Mouse (Mus musculus): ENCODE results near the gene Psmd4.
"Not testable (repeated sequence)": the region's sequence is repeated elsewhere in the genome, so short reads cannot be mapped to it uniquely, and the experiment has no call there.

The Psmd4 gene

GRCm38 (mm10) chr3:95025202-95025601 lies 17.2 kb downstream of the Psmd4 start:
- DNase-seq (ENCODE audit: low spot score in 2 of 2) = no peak

DNA sequence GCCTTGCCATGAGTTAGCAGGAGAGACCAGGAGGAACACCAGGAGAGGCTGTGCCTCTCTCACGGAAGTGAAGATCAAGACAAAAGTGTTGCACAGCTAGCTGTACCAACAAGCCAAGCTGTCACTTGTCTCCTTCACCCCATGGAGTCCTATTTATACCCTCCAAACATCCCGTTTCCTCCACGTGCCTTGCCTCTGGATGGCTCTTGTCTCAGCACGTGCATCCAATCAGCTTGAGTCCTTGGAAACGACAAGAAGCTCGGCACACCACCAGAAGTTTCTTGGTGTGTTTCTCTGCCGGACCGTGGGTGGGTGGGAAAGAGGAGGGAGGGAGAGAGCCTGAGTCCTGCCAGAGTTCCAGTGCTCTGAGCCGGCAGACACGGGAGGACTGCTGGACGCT lies 17.9 kb downstream of the Psmd4 start:
- peak in 1 of 2 experiments; percentile 46 for DNase-seq (ENCODE audit: low spot score in 2 of 2)

DNA sequence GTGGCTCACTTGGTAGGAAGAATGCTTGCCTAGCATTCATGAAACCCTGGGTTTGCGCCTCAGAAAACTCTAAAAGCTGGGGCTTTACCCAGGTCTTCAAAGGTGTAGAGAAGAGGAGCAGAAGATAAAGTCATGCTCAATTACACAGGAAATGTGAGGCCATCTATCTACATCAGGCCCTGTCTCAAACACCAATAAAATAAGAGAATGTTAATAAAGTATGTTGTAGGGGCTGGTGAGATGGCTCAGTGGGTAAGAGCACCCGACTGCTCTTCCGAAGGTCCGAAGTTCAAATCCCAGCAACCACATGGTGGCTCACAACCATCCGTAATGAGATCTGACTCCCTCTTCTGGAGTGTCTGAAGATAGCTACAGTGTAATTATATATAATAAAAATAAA lies 21.5 kb downstream of the Psmd4 start:
- not testable (repeated sequence) for DNase-seq (ENCODE audit: low spot score in 2 of 2)

GRCm38 (mm10) chr3:95018741-95019140 lies 23.7 kb downstream of the Psmd4 start:
- DNase-seq (ENCODE audit: low spot score in 2 of 2) = no peak

DNA sequence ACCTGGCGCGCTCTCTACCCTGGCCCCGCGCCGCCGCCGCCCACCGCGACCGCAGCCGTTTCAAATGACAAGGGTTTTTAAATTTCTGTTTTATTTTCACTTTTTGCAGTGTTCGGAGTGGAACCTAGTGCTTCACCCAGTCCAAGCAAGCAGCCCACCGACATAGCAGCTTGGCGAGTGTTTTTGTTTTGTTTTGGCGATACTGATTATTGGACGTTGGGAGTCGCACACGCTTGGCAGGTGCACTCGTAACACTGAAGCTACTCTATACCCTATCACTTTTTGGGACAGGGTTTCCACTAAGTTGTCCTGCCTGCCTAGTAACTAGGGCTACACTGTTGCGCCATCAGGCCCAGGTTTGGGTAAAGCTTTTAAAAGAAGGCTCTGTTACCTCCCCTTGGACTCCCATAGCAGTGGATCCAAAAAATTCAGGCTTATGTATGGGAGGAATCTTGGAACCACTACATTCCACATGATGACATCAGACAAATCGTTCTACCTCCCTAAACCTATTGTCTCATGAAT lies 25.8 kb downstream of the Psmd4 start:
- DNase-seq (ENCODE audit: low spot score in 2 of 2) = no peak

GRCm38 (mm10) chr3:95015891-95016531 lies 26.4 kb downstream of the Psmd4 start:
- DNase-seq (ENCODE audit: low spot score in 2 of 2) = peak; percentile 92 to 94

- DNase-seq (ENCODE audit: low spot score in 2 of 2) = peak; percentile 100
Observed at GRCm38 (mm10) chr3:95015337-95015872, 27.0 kb downstream of the Psmd4 start, which contains the start of gene Zfp687. Zfp687 (minus strand) TSS chr3:95015448.

- DNase-seq (ENCODE audit: low spot score in 2 of 2) = no peak
Observed at GRCm38 (mm10) chr3:95014428-95015151, 27.8 kb downstream of the Psmd4 start.

DNA sequence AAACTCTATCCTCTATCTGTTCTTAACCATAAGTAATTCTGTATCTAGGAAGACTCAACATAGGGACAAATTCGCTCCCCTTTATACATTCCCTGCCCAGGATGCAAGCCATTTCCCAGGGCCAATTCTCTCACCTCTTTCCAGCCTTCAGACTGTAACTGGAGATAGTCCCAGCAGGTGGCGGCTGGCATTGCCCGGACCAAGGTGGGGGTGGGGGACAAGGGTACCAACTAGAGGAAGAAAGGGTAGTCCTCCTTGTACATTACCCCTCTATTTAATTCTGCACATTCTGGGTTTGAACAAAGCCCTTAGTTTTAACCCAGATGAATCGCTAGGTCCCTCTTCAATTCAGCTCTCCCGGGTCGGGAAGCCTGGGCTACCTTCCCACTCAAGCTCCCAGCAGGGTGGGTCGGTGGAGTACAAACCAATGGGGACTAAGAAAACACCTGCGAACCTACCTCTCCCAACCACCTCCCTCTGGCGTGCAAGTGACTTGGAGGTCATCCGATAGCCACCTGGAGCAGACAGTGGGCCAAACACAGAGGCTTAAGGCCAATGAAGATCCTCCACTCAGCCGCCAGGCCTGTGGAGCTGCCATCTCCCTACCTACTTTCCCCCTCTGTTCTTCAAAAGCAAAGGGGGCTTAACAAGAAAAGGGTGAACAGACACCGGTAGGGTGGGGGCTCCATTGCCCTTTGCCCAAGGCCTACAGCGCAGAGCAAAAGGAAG lies 28.6 kb downstream of the Psmd4 start:
- no peak for DNase-seq (ENCODE audit: low spot score in 2 of 2)

DNA sequence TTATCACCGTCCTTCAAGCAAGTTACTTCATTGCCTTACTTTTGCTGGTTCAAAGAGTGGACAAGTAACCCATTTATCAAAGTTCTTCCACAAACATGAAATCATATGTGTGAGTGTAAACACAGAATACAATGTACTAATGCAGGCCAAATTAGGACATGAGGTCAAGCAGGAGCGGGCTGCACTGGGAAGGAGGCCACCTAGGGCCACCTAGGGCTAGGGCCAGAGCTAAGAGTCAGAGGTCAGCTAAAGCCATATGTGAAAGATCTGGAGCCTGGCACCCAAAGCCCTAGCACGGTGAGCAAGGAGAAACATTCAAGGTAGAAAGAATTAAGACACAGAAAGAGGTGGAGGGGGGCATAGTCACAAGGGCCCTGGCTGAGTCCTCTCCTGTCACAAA lies 29.4 kb downstream of the Psmd4 start:
- DNase-seq (ENCODE audit: low spot score in 2 of 2) = no peak

DNA sequence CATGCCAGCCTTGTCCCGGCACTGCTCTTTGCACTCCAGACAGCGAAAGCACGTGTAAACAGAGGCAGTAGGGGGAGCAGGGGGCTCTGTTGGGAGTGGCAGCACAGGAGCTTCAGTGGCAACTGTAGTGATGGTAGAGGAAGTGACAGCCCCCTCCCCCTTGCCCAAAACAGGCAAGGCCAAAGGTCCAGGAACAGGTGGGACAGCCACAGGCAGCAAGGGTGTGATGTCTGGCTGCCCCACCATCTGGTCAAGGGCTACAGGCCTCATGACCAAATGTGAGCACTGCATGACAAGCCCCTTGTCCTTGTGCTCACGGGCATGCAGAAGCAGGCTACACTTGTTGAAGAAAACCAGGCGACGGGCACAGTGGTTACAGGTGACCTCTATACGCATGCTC lies 32.0 kb downstream of the Psmd4 start:
- DNase-seq (ENCODE audit: low spot score in 2 of 2) = no peak

GRCm38 (mm10) chr3:95007706-95008105 lies 34.7 kb downstream of the Psmd4 start:
- no peak for DNase-seq (ENCODE audit: low spot score in 2 of 2)

- no peak for DNase-seq (ENCODE audit: low spot score in 2 of 2)
Observed at GRCm38 (mm10) chr3:95005651-95006050, 36.8 kb downstream of the Psmd4 start.

GRCm38 (mm10) chr3:95003273-95003672 lies 39.1 kb downstream of the Psmd4 start:
- DNase-seq (ENCODE audit: low spot score in 2 of 2) = no peak

GRCm38 (mm10) chr3:95002569-95002968 lies 39.8 kb downstream of the Psmd4 start:
- DNase-seq (ENCODE audit: low spot score in 2 of 2) = no peak

DNA sequence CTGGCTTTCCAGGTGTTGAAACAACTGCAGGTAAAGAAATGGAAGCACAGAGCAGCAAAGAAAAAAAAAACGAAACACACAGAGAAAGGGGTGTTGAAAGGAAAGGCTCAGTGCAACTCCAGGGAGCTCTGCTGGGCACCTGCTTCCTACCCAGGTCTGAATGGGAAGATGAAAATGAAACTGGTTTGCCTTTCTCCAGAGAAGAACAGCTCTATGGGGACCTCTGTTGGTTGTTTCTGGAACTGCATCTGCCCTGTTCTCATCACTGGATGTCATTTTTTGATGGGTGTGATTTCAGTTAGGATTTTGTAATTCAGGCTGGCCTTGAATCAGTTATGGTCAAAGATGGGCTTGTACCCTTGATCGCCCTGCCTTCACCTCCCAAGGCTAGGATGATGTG lies 45.5 kb downstream of the Psmd4 start:
- peak; percentile 89 to 91 for DNase-seq (ENCODE audit: low spot score in 2 of 2)

GRCm38 (mm10) chr3:94989159-94989761 lies 53.2 kb downstream of the Psmd4 start:
- DNase-seq (ENCODE audit: low spot score in 2 of 2) = no peak

GRCm38 (mm10) chr3:94987578-94987977 lies 54.8 kb downstream of the Psmd4 start:
- DNase-seq (ENCODE audit: low spot score in 2 of 2) = peak in 1 of 2 experiments; percentile 23

DNA sequence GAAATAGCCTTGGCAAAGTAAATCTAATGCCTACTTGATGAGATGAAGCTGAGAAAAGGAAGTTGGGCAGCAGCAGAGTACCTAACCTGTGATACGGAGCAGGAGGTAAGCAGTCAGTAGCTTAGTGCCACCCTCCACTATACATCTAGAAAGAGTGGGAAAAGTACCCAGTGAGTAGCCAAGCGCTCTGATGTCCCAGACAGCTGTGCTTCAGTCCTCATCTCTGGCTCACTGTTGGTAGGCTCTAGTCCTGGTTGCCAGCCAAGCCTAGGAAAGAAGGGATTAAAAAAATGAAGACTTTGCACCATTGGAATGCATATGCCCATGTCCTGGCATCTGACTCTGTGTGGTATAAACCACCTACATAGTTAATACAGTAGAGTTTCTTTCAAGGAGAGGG lies 56.9 kb downstream of the Psmd4 start:
- no peak for DNase-seq (ENCODE audit: low spot score in 2 of 2)

GRCm38 (mm10) chr3:94984312-94984711 lies 58.1 kb downstream of the Psmd4 start:
- no peak for DNase-seq (ENCODE audit: low spot score in 2 of 2)

Data from right cerebral cortex, adult 2 months (tissue).